Mouse (Mus musculus) T-cell, adult 66 days (primary cell): ENCODE data around the gene Serpinb9. TPM values are rescaled to one million over a fixed set of nuclear protein-coding genes. Genes with fewer than 3 reads are reported as not detected.

Experiments used
- total RNA-seq, 2 experiments: library from RNA; stranded (reverse); gene quantifications; 3 replicates in 1 of 2; 4 replicates in 1 of 2; pipeline ENCODE4 v1.2.4; 2023

Gene Serpinb9
- total RNA-seq = 10 to 100 TPM in 1 of 2 experiments, 1 to 10 TPM in 1; 8.4 to 11.2 TPM

DNA sequence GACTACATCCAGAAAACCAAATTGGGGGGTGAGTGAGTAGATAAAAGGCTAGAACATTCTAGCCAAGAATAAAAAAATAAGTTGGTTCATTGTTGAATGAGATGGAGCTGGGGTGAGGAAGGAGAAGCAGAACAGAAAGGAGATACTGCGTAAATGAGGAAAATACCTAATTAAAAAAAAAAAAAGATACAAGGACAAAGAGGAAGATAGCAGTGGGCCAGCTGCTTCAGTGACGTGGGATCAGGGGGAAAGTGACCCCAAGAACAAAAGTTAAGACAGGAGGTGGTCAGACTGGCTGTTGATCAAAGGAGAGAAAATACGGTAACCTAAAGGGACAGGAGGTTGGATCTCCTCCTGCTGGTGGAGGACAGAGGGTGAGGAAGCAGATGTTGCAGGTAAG is at the start of gene Serpinb9:
Gene Serpinb9 (plus strand): TSS at position 301 of the 400 bp plus-strand sequence.

DNA sequence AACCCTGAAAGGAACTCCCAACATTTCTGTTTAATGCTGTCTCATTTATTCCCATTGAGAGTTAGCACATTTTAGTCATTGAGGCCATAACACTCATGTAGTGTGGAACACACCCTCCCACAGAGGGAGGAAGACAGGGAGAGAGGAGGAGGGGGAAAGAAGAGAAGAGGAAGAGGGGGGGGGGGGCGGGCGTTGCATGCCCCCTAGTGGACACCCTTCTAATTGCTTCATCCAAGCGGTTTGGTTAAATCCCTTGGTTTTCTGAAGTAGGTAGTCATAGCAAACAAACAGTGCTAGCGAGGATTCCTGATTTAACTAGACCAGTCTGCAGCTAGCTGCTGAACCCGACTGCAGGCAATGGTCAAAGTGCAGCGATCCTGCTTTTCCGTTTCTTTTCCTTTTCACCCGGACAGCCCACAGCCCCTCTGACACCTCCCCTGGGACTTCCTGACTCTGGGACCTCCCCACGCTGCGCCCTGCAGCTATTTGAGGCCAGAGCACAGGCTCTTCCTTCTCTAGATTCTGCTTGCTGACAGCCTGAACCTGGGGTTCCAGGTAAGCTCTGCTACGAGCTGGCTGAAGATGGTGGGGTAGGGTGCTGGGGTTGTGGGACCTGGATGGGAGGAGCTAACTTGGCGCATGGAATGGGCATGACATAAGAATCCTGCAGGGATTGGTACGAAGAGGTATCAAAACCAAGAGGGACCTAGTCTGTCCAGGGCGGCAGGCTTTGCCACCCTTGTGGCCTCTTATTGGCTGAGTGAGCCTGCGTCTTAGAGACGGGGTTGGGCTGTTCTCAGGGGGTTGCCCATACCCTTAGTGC is 37.9 kb upstream of the Serpinb9 start, which contains the start of gene Serpinb6b:
Gene Serpinb6b (plus strand): TSS at position 221 of the 823 bp plus-strand sequence.

DNA sequence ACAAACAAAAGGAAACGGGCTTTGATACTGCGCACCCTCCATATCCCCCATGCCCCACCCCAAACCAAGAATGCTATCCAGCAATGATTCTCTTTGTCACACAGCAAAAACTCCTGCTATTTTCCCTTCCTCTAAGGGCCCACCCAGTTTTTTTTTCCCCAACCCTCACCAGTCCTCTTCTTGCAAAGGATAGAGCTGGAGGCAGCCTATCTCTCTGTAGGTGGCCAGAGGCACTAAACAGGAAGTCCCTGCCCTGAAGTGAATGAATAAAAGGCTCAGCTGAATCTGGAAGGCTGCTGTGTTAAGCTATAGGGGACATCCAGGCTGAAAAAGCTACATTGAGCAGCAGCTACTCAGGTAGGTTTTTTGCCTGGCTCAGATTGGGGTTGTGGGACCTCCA is 24.2 kb downstream of the Serpinb9 start, which contains the start of gene Serpinb9b:
Gene Serpinb9b (plus strand): TSS at position 173 of the 400 bp plus-strand sequence.

Other genes starting within 250 kb of the Serpinb9 start
- not detected for gene Mylk4, start 219.3 kb upstream of the Serpinb9 start, total RNA-seq
- gene Wrnip1, start 201.2 kb upstream of the Serpinb9 start, total RNA-seq = 10 to 100 TPM; 38.7 to 45.1 TPM
- not detected for gene D930007J09Rik, start 200.4 kb upstream of the Serpinb9 start, total RNA-seq
- 1 to 10 TPM; 2.3 to 4.7 TPM for gene Serpinb1a, start 152.1 kb upstream of the Serpinb9 start, total RNA-seq
- gene Serpinb1c, start 105.0 kb upstream of the Serpinb9 start, total RNA-seq = not detected
- gene Serpinb6b, start 38.0 kb upstream of the Serpinb9 start, total RNA-seq = 10 to 100 TPM; 11.0 to 14.7 TPM
- gene Serpinb9b, start 24.2 kb downstream of the Serpinb9 start, total RNA-seq = under 1 TPM in 1 of 2 experiments, not detected in 1; 0.84 TPM
- not detected for gene Serpinb1b, start 75.3 kb downstream of the Serpinb9 start, total RNA-seq
- not detected for gene Serpinb9c, start 156.5 kb downstream of the Serpinb9 start, total RNA-seq
- not detected for gene Serpinb9d, start 189.7 kb downstream of the Serpinb9 start, total RNA-seq
- not detected for gene Serpinb9e, start 246.4 kb downstream of the Serpinb9 start, total RNA-seq